Mouse (Mus musculus) kidney, embryonic 14.5 days (tissue): ENCODE results near the gene Atp6v1fnb. TPM values are rescaled to one million over a fixed set of nuclear protein-coding genes. Genes with fewer than 3 reads are reported as not detected.

Experiments
- ATAC-seq: fragments of 200-750 bp; cut with Nextera tagmentation; 2 replicates; pipeline ENCODE4 v1.8.0; 2017; ENCODE audit warnings: moderate number of reproducible peaks, mild to moderate bottlenecking, moderate TSS enrichment, moderate library complexity; ENCODE audit not compliant: low FRiP score, low TSS enrichment
- H3K27ac ChIP-seq: fragments of 300-500 bp; sonication (generic); 2 replicates; pipeline ENCODE4 v1.5.1; 2014; ENCODE audit warnings: low read depth, mild to moderate bottlenecking, low read length, moderate library complexity, mixed read lengths
- H3K27me3 ChIP-seq: fragments of 300-500 bp; sonication (generic); 2 replicates; pipeline ENCODE4 v1.6.1; 2014; ENCODE audit warnings: mild to moderate bottlenecking, low read length; ENCODE audit not compliant: control insufficient read depth, insufficient read depth
- H3K36me3 ChIP-seq: fragments of 300-500 bp; sonication (generic); 2 replicates; pipeline ENCODE4 v1.6.1; 2014; ENCODE audit warnings: low read length, mixed read lengths; ENCODE audit not compliant: control insufficient read depth, insufficient read depth
- H3K4me1 ChIP-seq: fragments of 300-500 bp; sonication (generic); 2 replicates; pipeline ENCODE4 v1.6.1; 2014; ENCODE audit warnings: low read length, mixed read lengths; ENCODE audit not compliant: control insufficient read depth, insufficient read depth
- H3K4me2 ChIP-seq: fragments of 300-500 bp; sonication (generic); replicated peaks from 2 replicates; pipeline ENCODE4 v1.6.1; 2014; ENCODE audit warnings: low read depth, mild to moderate bottlenecking, low read length
- H3K4me3 ChIP-seq: fragments of 300-500 bp; sonication (generic); 2 replicates; pipeline ENCODE4 v1.5.1; 2014; ENCODE audit warnings: mild to moderate bottlenecking, low read length
- H3K9ac ChIP-seq: fragments of 300-500 bp; sonication (generic); 2 replicates; pipeline ENCODE4 v1.6.1; 2014; ENCODE audit warnings: low read depth, mild to moderate bottlenecking, low read length, moderate library complexity
- H3K9me3 ChIP-seq: fragments of 300-500 bp; sonication (generic); 2 replicates; pipeline ENCODE4 v1.6.1; 2016; ENCODE audit warnings: low read length; ENCODE audit not compliant: control insufficient read depth
- WGBS: fragments of 180-500 bp; shearing (Covaris S2); extraction: QIAGEN DNeasy Blood & Tissue Kit; methylation state at CpG from one replicate; pipeline ENCODE4 v1.1.7; 2014; 5-methylcytosine and 5-hydroxymethylcytosine counted together
- polyA plus RNA-seq: library from polyadenylated mRNA; unstranded; fragments of >200 nt; fragmentation: Nextera tagmentation; extraction: Ambion mirVana; gene quantifications from 2 replicates; pipeline ENCODE4 v1.2.1, GENCODE M21; 2014

The Atp6v1fnb gene
- polyA plus RNA-seq, 1 experiment from 2014 or later, result not detected

- 37% methylated on average over 4 of the region's 4 CpGs for WGBS
- Histone ChIP-seq H3K9me3 (no peaks in the 10 kb centered on the region), H3K4me1 (no peaks in the 10 kb centered on the region), H3K4me2 (no peak overlapping the region), H3K4me3 (no peak overlapping the region), H3K9ac (no peak overlapping the region), H3K27me3 (no peaks in the 10 kb centered on the region), H3K36me3 (peaks cover 70% of the 10 kb centered on the region), H3K27ac (no peak overlapping the region)
- ATAC-seq, result no peak
Observed at GRCm38 (mm10) chr6:29449858-29450257, 21.4 kb upstream of the Atp6v1fnb start.

GRCm38 (mm10) chr6:29450667-29451066 is 20.6 kb upstream of the Atp6v1fnb start:
- Histone ChIP-seq H3K36me3 (peaks cover 70% of the 10 kb centered on the region), H3K4me2 (no peak overlapping the region), H3K4me3 (no peak overlapping the region), H3K27me3 (no peaks in the 10 kb centered on the region), H3K9ac (no peak overlapping the region), H3K9me3 (no peaks in the 10 kb centered on the region), H3K4me1 (no peaks in the 10 kb centered on the region), H3K27ac (no peak overlapping the region)
- ATAC-seq, result no peak
- 93% methylated on average over 6 of the region's 6 CpGs for WGBS

- H3K9ac ChIP-seq, result no peak overlapping the region
- H3K4me1 ChIP-seq, result no peaks in the 10 kb centered on the region
- no peaks in the 10 kb centered on the region for H3K27me3 ChIP-seq
- H3K4me3 ChIP-seq, result no peak overlapping the region
- H3K27ac ChIP-seq, result no peak overlapping the region
- H3K4me2 ChIP-seq, result no peak overlapping the region
- H3K9me3 ChIP-seq, result no peaks in the 10 kb centered on the region
- 64% methylated on average over 7 of the region's 7 CpGs for WGBS
- H3K36me3 ChIP-seq, result peaks cover 24% of the 10 kb centered on the region
- ATAC-seq, result no peak
Observed at GRCm38 (mm10) chr6:29461502-29461901, 9.7 kb upstream of the Atp6v1fnb start.

- ATAC-seq, result no peak
- H3K9ac ChIP-seq, result no peak overlapping the region
- H3K4me3 ChIP-seq, result no peak overlapping the region
- peaks cover 11% of the 10 kb centered on the region; the same call in 1 of the 2 replicates for H3K36me3 ChIP-seq
- no peak overlapping the region for H3K4me2 ChIP-seq
- no peaks in the 10 kb centered on the region for H3K9me3 ChIP-seq
- H3K27ac ChIP-seq, result no peak overlapping the region
- H3K27me3 ChIP-seq, result no peaks in the 10 kb centered on the region
- no peaks in the 10 kb centered on the region for H3K4me1 ChIP-seq
- 84% methylated on average over 3 of the region's 3 CpGs for WGBS
Observed at GRCm38 (mm10) chr6:29463388-29463787, 7.8 kb upstream of the Atp6v1fnb start.

GRCm38 (mm10) chr6:29467583-29468354 is 3.5 kb upstream of the Atp6v1fnb start, which contains the start of gene Atp6v1f:
TSS of gene Atp6v1f (plus strand) at chr6:29467718.
- WGBS, result under 1% methylated on average over 39 of the region's 39 CpGs
- H3K27me3 ChIP-seq, result no peaks in the 10 kb centered on the region

GRCm38 (mm10) chr6:29468851-29469250 is 2.4 kb upstream of the Atp6v1fnb start:
- H3K36me3 ChIP-seq, result peaks cover 18% of the 10 kb centered on the region; the same call in 1 of the 2 replicates
- H3K4me3 ChIP-seq, result peak overlapping the region; percentile 71
- no peaks in the 10 kb centered on the region for H3K27me3 ChIP-seq
- H3K27ac ChIP-seq, result no peak overlapping the region
- H3K4me2 ChIP-seq, result peak overlapping the region; percentile 38
- no peaks in the 10 kb centered on the region for H3K9me3 ChIP-seq
- peak overlapping the region; percentile 66 for H3K9ac ChIP-seq
- 84% methylated on average over 3 of the region's 3 CpGs for WGBS
- peaks cover 4% of the 10 kb centered on the region for H3K4me1 ChIP-seq
- no peak for ATAC-seq

More at GRCm38 (mm10) chr6:29467583-29468354, 3.5 kb upstream of the Atp6v1fnb start, which contains the start of gene Atp6v1f:
- Histone ChIP-seq H3K9ac (peak within 1 kb of the TSS; percentile 66), H3K4me3 (peak within 1 kb of the TSS; percentile 71), H3K4me2 (peak within 1 kb of the TSS; percentile 38), H3K36me3 (peaks cover 18% of the 10 kb centered on the region; the same call in 1 of the 2 replicates), H3K4me1 (no peaks in the 10 kb centered on the region; the same call in 1 of the 2 replicates), H3K27ac (peak within 1 kb of the TSS; percentile 48), H3K9me3 (no peaks in the 10 kb centered on the region)
- peak; percentile 93 for ATAC-seq

- peak; percentile 96 for ATAC-seq
- no peaks in the 10 kb centered on the region for H3K9me3 ChIP-seq
- H3K4me2 ChIP-seq, result peak overlapping the region; percentile 84
- H3K4me3 ChIP-seq, result peak overlapping the region; percentile 52
- peaks cover 18% of the 10 kb centered on the region; the same call in 1 of the 2 replicates for H3K36me3 ChIP-seq
- H3K4me1 ChIP-seq, result peaks cover 8% of the 10 kb centered on the region
- peak overlapping the region; percentile 60 for H3K9ac ChIP-seq
- WGBS, result 3% methylated on average over 33 of the region's 33 CpGs
- H3K27ac ChIP-seq, result no peak overlapping the region
- H3K27me3 ChIP-seq, result no peaks in the 10 kb centered on the region
Observed at GRCm38 (mm10) chr6:29473941-29474691, 2.9 kb downstream of the Atp6v1fnb start.

GRCm38 (mm10) chr6:29474736-29475135 is 3.5 kb downstream of the Atp6v1fnb start:
- WGBS, result 59% methylated on average over 2 of the region's 2 CpGs
- no peaks in the 10 kb centered on the region for H3K27me3 ChIP-seq
- ATAC-seq, result no peak
- H3K36me3 ChIP-seq, result peaks cover 18% of the 10 kb centered on the region; the same call in 1 of the 2 replicates
- no peak overlapping the region for H3K9ac ChIP-seq
- no peak overlapping the region for H3K4me3 ChIP-seq
- peaks cover 8% of the 10 kb centered on the region for H3K4me1 ChIP-seq
- H3K9me3 ChIP-seq, result no peaks in the 10 kb centered on the region
- no peak overlapping the region for H3K27ac ChIP-seq
- peak overlapping the region; percentile 84; the same call in 1 of the 2 replicates for H3K4me2 ChIP-seq
